Mouse (Mus musculus): ENCODE results near the gene Cited4. TPM values are rescaled to one million over a fixed set of nuclear protein-coding genes. Genes with fewer than 3 reads are reported as not detected.
A peak's percentile ranks its signal among the peaks of the same experiment; 100 is the strongest.

Cited4 gene
- polyA plus RNA-seq, 1 experiment from 2014 or later, result 1.2 TPM

DNA sequence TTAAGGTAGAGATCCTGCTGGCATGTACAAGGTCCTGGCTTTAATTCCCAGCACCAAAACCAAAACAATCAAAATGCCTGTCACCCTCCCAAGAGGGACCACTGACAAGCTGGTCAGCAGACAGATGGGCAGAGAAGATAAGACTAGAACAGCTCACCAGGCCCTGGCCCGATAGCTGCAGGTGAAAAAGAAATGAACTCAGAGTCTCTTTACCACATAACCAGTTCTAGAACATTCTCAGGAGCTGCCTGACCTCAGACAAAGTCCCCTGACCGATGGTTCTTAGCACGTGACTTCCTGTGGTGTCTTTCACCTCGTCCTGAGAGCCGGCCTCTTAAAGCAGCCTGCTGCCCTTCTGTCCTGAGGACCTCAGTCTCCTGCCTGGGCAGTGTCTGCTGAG is 3.2 kb downstream of the Cited4 start:
- no peak for ATAC-seq (ENCODE audit: low FRiP score, low TSS enrichment)
- Histone ChIP-seq H3K9ac (replicated peaks; ENCODE audit: low read length) (no peak overlapping the region), H3K27ac (replicated peaks; ENCODE audit: low read depth, low read length) (no peak overlapping the region), H3K9me3 (ENCODE audit: control insufficient read depth, low read length) (no peaks in the 10 kb centered on the region), H3K4me2 (ENCODE audit: low read length) (no peak overlapping the region), H3K27me3 (ENCODE audit: control insufficient read depth, insufficient read depth, low read length) (peaks cover 17% of the 10 kb centered on the region), H3K4me1 (ENCODE audit: control insufficient read depth, insufficient read depth, low read length) (peaks cover 6% of the 10 kb centered on the region; the same call in 1 of the 2 replicates), H3K36me3 (ENCODE audit: control insufficient read depth, insufficient read depth, low read length) (no peaks in the 10 kb centered on the region), H3K4me3 (replicated peaks; ENCODE audit: low read depth, low read length) (no peak overlapping the region)
- WGBS, result 74% methylated on average over 5 of the region's 5 CpGs
- DNase-seq, result no peak

DNA sequence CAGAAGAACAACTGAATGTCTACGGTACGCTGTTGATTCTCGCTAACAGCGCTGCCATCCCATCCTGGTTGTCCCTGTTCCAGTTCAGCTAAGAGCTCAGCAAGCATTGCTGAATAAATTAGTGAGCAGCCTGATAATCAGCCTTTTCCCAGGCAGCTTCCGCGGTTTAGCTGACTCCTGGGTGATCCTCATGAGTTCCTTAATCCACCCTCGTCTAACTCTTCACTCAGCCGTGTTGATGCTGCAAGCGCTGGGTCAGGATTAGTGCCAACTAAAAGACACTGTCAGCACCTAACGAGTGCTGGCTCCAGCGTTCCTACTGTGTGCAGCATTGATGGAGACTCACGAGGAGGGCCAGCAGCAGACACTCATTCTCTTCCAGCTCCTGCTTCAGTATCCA is 4.7 kb downstream of the Cited4 start:
- Histone ChIP-seq H3K4me3 (replicated peaks; ENCODE audit: low read depth, low read length) (no peak overlapping the region), H3K4me1 (ENCODE audit: control insufficient read depth, insufficient read depth, low read length) (peaks cover 6% of the 10 kb centered on the region; the same call in 1 of the 2 replicates), H3K27me3 (ENCODE audit: control insufficient read depth, insufficient read depth, low read length) (peaks cover 17% of the 10 kb centered on the region), H3K9me3 (ENCODE audit: control insufficient read depth, low read length) (no peaks in the 10 kb centered on the region), H3K9ac (replicated peaks; ENCODE audit: low read length) (no peak overlapping the region), H3K36me3 (ENCODE audit: control insufficient read depth, insufficient read depth, low read length) (no peaks in the 10 kb centered on the region), H3K27ac (replicated peaks; ENCODE audit: low read depth, low read length) (no peak overlapping the region), H3K4me2 (ENCODE audit: low read length) (no peak overlapping the region)
- 25% methylated on average over 12 of the region's 12 CpGs for WGBS
- DNase-seq (peak; percentile 44), ATAC-seq (ENCODE audit: low FRiP score, low TSS enrichment) (no peak)

DNA sequence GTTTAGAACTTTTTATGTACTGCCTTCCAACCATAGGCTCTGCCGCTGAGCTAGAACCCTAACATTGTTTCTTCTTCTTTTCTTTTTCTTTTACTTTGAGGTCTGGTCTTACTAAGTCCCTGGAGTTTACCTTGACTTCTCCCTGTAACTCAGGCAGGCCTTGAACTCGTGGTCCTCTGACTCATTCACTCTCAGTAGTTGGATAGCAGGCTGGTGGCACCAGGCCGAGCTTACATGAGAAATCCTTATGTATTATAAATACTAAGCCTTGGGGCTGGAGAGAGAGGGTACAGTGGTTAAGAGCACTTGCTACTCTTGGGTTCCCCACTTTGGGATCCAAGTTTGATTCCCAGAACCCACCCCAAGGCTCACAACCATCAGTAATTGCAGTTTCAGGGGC is 7.2 kb downstream of the Cited4 start:
- H3K4me2 ChIP-seq (ENCODE audit: low read length), result no peak overlapping the region
- H3K9ac ChIP-seq (replicated peaks; ENCODE audit: low read length), result no peak overlapping the region
- H3K4me3 ChIP-seq (replicated peaks; ENCODE audit: low read depth, low read length), result no peak overlapping the region
- H3K4me1 ChIP-seq (ENCODE audit: control insufficient read depth, insufficient read depth, low read length), result no peaks in the 10 kb centered on the region
- H3K27me3 ChIP-seq (ENCODE audit: control insufficient read depth, insufficient read depth, low read length), result 0 out of 2 replicates have a peak, but pooled peaks cover 5% of the 10 kb centered on the region
- DNase-seq, result no peak
- H3K36me3 ChIP-seq (ENCODE audit: control insufficient read depth, insufficient read depth, low read length), result no peaks in the 10 kb centered on the region
- no peak for ATAC-seq (ENCODE audit: low FRiP score, low TSS enrichment)
- 83% methylated on average over 3 of the region's 3 CpGs for WGBS
- no peak overlapping the region for H3K27ac ChIP-seq (replicated peaks; ENCODE audit: low read depth, low read length)
- no peaks in the 10 kb centered on the region for H3K9me3 ChIP-seq (ENCODE audit: control insufficient read depth, low read length)

DNA sequence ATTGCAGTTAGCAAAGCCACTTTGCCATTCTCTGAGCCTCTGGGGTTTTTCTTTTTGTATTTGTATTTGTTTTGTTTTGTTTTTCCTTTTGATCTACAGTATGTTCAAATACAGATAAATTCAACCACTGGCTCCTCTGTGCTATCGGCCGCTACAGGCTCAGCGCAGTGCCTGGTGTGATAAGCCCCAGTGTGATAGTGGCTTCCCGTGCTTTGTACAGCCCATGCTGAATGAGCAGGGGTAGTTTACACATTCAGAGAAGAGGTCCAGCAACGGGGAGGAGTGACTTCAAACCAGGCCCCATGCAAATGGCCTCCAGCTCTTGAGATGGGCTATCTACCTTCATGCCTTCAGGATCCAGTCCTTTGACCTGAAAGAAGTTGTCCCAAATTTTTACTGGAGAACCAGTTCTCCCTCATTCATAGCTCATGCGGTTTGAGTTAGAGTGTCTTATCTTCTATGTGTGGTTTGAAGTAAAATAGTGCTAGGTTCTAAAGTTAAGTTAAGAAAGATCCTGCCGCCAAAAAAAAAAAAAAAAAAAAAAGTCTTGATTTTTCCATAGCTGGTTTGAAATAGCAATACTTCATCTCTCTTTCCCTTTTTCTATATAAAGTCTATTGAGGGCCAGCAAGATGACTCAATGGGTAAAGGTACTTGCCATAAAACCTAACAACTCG is 8.5 kb downstream of the Cited4 start:
- Histone ChIP-seq H3K9me3 (ENCODE audit: control insufficient read depth, low read length) (no peaks in the 10 kb centered on the region), H3K4me2 (ENCODE audit: low read length) (no peak overlapping the region), H3K27ac (replicated peaks; ENCODE audit: low read depth, low read length) (no peak overlapping the region), H3K27me3 (ENCODE audit: control insufficient read depth, insufficient read depth, low read length) (no peaks in the 10 kb centered on the region), H3K9ac (replicated peaks; ENCODE audit: low read length) (no peak overlapping the region), H3K36me3 (ENCODE audit: control insufficient read depth, insufficient read depth, low read length) (no peaks in the 10 kb centered on the region), H3K4me1 (ENCODE audit: control insufficient read depth, insufficient read depth, low read length) (no peaks in the 10 kb centered on the region), H3K4me3 (replicated peaks; ENCODE audit: low read depth, low read length) (no peak overlapping the region)
- ATAC-seq (ENCODE audit: low FRiP score, low TSS enrichment) (no peak), DNase-seq (no peak)
- 74% methylated on average over 8 of the region's 8 CpGs for WGBS

DNA sequence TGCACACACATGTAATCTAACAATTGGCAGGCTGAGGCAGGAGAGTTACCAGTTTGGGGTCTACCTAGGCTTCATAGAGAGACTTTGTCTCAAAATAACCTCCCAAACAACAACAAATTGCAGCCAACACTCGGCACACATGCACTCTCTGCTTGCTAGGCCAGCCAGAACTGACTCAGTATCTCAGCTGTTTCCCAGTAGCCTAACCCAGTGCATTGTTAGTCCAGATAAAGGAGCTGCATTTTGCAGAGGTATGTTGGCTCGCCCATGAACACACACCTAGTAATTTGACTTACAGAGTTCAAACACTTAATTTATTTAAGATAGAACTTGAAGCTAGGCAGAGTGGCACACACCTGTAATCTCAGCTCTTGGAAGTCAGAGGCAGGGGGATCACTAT is 9.3 kb downstream of the Cited4 start:
- H3K4me3 ChIP-seq (replicated peaks; ENCODE audit: low read depth, low read length), result no peak overlapping the region
- no peaks in the 10 kb centered on the region for H3K27me3 ChIP-seq (ENCODE audit: control insufficient read depth, insufficient read depth, low read length)
- H3K4me2 ChIP-seq (ENCODE audit: low read length), result no peak overlapping the region
- no peaks in the 10 kb centered on the region for H3K9me3 ChIP-seq (ENCODE audit: control insufficient read depth, low read length)
- no peaks in the 10 kb centered on the region for H3K36me3 ChIP-seq (ENCODE audit: control insufficient read depth, insufficient read depth, low read length)
- H3K27ac ChIP-seq (replicated peaks; ENCODE audit: low read depth, low read length), result no peak overlapping the region
- WGBS, result 69% methylated on average over 2 of the region's 2 CpGs
- H3K9ac ChIP-seq (replicated peaks; ENCODE audit: low read length), result no peak overlapping the region
- H3K4me1 ChIP-seq (ENCODE audit: control insufficient read depth, insufficient read depth, low read length), result no peaks in the 10 kb centered on the region
- ATAC-seq (ENCODE audit: low FRiP score, low TSS enrichment) (no peak), DNase-seq (no peak)

DNA sequence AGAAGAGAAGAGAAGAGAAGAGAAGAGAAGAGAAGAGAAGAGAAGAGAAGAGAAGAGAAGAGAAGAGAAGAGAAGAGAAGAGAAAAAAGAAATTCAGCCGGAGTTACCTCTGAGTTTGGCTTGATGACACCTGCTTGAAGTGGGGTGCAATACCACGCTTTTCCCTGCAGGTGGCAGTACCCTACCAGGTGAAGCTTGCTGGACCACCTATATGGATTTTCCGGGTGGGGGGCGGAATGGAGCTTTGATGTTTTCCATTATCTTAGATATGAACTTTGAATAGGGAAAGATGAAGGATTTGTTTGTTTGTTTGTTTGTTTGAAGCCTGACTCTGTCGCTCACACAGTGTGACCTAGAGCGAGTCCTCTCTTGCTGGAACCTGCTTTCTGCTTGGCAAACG is 14.6 kb downstream of the Cited4 start:
- DNase-seq, result peak; percentile 71
- H3K27me3 ChIP-seq (ENCODE audit: control insufficient read depth, insufficient read depth, low read length), result no peaks in the 10 kb centered on the region
- no peaks in the 10 kb centered on the region for H3K9me3 ChIP-seq (ENCODE audit: control insufficient read depth, low read length)
- H3K9ac ChIP-seq (replicated peaks; ENCODE audit: low read length), result no peak overlapping the region
- no peaks in the 10 kb centered on the region for H3K36me3 ChIP-seq (ENCODE audit: control insufficient read depth, insufficient read depth, low read length)
- H3K4me1 ChIP-seq (ENCODE audit: control insufficient read depth, insufficient read depth, low read length), result no peaks in the 10 kb centered on the region
- WGBS, result 59% methylated on average over 7 of the region's 7 CpGs
- no peak overlapping the region for H3K4me3 ChIP-seq (replicated peaks; ENCODE audit: low read depth, low read length)
- no peak overlapping the region for H3K27ac ChIP-seq (replicated peaks; ENCODE audit: low read depth, low read length)
- ATAC-seq (ENCODE audit: low FRiP score, low TSS enrichment), result no peak
- no peak overlapping the region for H3K4me2 ChIP-seq (ENCODE audit: low read length)

DNA sequence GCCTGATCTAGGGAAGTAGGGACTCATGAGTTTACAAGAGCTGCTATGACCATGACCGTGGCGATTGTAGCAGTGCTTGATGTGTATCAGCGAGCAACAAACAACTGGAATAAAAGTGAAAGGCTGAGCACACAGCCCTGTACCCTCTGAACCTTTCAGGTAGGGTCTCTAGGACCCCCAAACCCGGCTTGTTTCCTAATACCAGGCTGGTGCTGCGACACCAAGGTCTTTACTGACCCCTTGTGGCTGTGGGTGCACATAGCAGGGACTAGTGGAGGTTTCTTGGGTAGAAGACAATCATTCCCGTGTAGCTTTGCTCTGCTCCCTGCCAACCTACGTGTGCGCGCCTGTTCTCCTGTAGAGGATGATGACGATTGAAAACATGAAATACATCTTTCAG is 15.8 kb downstream of the Cited4 start:
- Histone ChIP-seq H3K4me1 (ENCODE audit: control insufficient read depth, insufficient read depth, low read length) (no peaks in the 10 kb centered on the region), H3K36me3 (ENCODE audit: control insufficient read depth, insufficient read depth, low read length) (no peaks in the 10 kb centered on the region), H3K4me2 (ENCODE audit: low read length) (no peak overlapping the region), H3K9me3 (ENCODE audit: control insufficient read depth, low read length) (no peaks in the 10 kb centered on the region), H3K27me3 (ENCODE audit: control insufficient read depth, insufficient read depth, low read length) (no peaks in the 10 kb centered on the region), H3K9ac (replicated peaks; ENCODE audit: low read length) (no peak overlapping the region), H3K4me3 (replicated peaks; ENCODE audit: low read depth, low read length) (no peak overlapping the region), H3K27ac (replicated peaks; ENCODE audit: low read depth, low read length) (no peak overlapping the region)
- ATAC-seq (ENCODE audit: low FRiP score, low TSS enrichment) (no peak), DNase-seq (peak; percentile 74)
- WGBS, result 38% methylated on average over 10 of the region's 10 CpGs

DNA sequence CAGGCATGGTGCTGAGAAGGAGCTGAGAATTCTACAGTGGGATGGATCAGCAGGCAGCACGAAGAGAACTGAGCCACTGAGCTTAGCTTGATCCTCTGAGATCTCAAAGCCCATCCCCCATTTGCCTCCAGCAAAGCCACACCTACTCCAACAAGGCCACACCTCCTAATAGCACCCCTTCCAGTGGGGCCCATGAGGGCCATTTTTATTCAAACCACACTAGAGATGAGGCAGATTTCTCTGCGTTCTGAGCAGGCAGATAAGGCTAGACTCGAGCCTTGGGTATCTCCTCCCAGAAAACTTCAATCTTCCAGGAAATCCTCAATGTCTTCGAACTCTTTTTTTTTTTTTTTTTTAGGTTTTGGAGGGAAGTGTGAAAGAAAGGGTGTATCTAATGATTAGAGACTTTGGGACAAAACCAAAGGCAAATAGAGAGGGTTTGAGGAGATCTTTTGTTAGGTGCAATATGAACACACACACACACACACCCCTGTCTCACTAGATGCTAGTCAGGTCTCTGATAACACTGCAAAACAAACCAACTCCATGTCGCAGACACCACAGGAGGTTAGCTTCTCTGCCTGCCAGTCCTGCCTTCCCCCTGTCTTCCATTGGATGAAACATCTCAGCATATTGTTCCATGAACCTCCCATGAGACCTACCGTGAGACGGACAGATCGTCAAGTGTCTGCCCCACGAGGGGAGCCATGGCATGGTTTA is 17.1 kb downstream of the Cited4 start:
- H3K9ac ChIP-seq (replicated peaks; ENCODE audit: low read length), result no peak overlapping the region
- no peak overlapping the region for H3K27ac ChIP-seq (replicated peaks; ENCODE audit: low read depth, low read length)
- WGBS, result 48% methylated on average over 9 of the region's 9 CpGs
- H3K4me3 ChIP-seq (replicated peaks; ENCODE audit: low read depth, low read length), result no peak overlapping the region
- H3K27me3 ChIP-seq (ENCODE audit: control insufficient read depth, insufficient read depth, low read length), result no peaks in the 10 kb centered on the region
- DNase-seq (no peak), ATAC-seq (ENCODE audit: low FRiP score, low TSS enrichment) (no peak)
- H3K4me1 ChIP-seq (ENCODE audit: control insufficient read depth, insufficient read depth, low read length), result no peaks in the 10 kb centered on the region
- no peaks in the 10 kb centered on the region for H3K36me3 ChIP-seq (ENCODE audit: control insufficient read depth, insufficient read depth, low read length)
- H3K4me2 ChIP-seq (ENCODE audit: low read length), result no peak overlapping the region
- no peaks in the 10 kb centered on the region for H3K9me3 ChIP-seq (ENCODE audit: control insufficient read depth, low read length)

DNA sequence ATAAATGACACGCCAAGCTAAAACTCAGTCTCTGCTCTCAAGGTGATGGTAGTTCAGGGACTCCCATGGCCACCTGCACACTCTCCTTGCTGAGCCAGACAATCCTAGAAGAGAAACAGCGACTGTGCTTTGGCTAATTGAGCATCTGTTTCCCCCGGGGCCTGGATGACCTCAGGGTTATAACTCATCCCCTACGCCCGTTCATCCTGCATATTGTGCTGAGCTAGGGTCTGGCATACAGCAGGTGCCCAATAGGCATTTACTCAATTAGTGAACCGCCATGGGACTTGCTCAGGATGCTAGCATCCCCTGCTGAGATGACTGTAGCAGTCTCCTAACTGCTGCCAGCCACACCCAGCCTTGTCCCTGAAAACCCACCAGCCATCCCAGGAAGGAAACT is 20.9 kb downstream of the Cited4 start:
- no peaks in the 10 kb centered on the region for H3K4me1 ChIP-seq (ENCODE audit: control insufficient read depth, insufficient read depth, low read length)
- H3K27ac ChIP-seq (replicated peaks; ENCODE audit: low read depth, low read length), result no peak overlapping the region
- ATAC-seq (ENCODE audit: low FRiP score, low TSS enrichment) (no peak), DNase-seq (no peak)
- no peaks in the 10 kb centered on the region for H3K9me3 ChIP-seq (ENCODE audit: control insufficient read depth, low read length)
- no peak overlapping the region for H3K4me2 ChIP-seq (ENCODE audit: low read length)
- no peak overlapping the region for H3K4me3 ChIP-seq (replicated peaks; ENCODE audit: low read depth, low read length)
- no peak overlapping the region for H3K9ac ChIP-seq (replicated peaks; ENCODE audit: low read length)
- H3K27me3 ChIP-seq (ENCODE audit: control insufficient read depth, insufficient read depth, low read length), result no peaks in the 10 kb centered on the region
- H3K36me3 ChIP-seq (ENCODE audit: control insufficient read depth, insufficient read depth, low read length), result no peaks in the 10 kb centered on the region
- WGBS, result 54% methylated on average over 6 of the region's 6 CpGs
